Mouse (Mus musculus): ENCODE measurements around the gene Palb2. TPM values are rescaled to one million over a fixed set of nuclear protein-coding genes. Genes with fewer than 3 reads are reported as not detected.

The Palb2 gene
- polyA plus RNA-seq, 1 experiment: 0.48 TPM

- Histone ChIP-seq H3K36me3 (ENCODE audit: control insufficient read depth, insufficient read depth) (peaks cover 21% of the 10 kb centered on the region), H3K4me2 (ENCODE audit: low read depth) (peak overlapping the region; percentile 94), H3K4me3 (peak overlapping the region; percentile 62), H3K79me2 (ENCODE audit: control insufficient read depth, insufficient read depth) (peaks cover 58% of the 10 kb centered on the region), H3K27me3 (ENCODE audit: control insufficient read depth, insufficient read depth, insufficient read length) (no peaks in the 10 kb centered on the region), H3ac (ENCODE audit: control insufficient read depth, insufficient read length) (peak overlapping the region; percentile 100)
- TF ChIP-seq USF1 (IDR thresholded peaks at IDR 0.05; ENCODE audit: low read depth): no peak
- no peak for TF ChIP-seq REST (IDR thresholded peaks at IDR 0.05; ENCODE audit: insufficient read depth, insufficient read length)
- no peak for TF ChIP-seq CEBPB (IDR thresholded peaks at IDR 0.05; ENCODE audit: insufficient read depth, poor library complexity, severe bottlenecking)
- TF ChIP-seq TCF12 (IDR thresholded peaks at IDR 0.05; ENCODE audit: insufficient read depth, poor library complexity, severe bottlenecking): no peak
- TF ChIP-seq POLR2AphosphoS2 (IDR thresholded peaks at IDR 0.05; ENCODE audit: insufficient read length, low read depth): no peak
- no peak for TF ChIP-seq MYOG (IDR thresholded peaks at IDR 0.05; ENCODE audit: control insufficient read depth in 1 of 3, insufficient read depth in 1 of 3, insufficient read length in 2 of 3, low read depth in 2 of 3)
- no peak for TF ChIP-seq POLR2A (IDR thresholded peaks at IDR 0.05; ENCODE audit: insufficient read length, low read depth)
- TF ChIP-seq MAX (IDR thresholded peaks at IDR 0.05; ENCODE audit: low read depth): no peak
- TF ChIP-seq E2F4 (IDR thresholded peaks at IDR 0.05; ENCODE audit: insufficient read depth): no peak
- TF ChIP-seq TCF3 (IDR thresholded peaks at IDR 0.05; ENCODE audit: insufficient read length, low read depth): no peak
- no peak for TF ChIP-seq MYOD1 (IDR thresholded peaks at IDR 0.05; ENCODE audit: control insufficient read depth in 1 of 3, insufficient read length in 2 of 3, low read depth in 2 of 3)
Measured at GRCm38 (mm10) chr7:122066102-122066944, 66.5 kb downstream of the Palb2 start.

DNA sequence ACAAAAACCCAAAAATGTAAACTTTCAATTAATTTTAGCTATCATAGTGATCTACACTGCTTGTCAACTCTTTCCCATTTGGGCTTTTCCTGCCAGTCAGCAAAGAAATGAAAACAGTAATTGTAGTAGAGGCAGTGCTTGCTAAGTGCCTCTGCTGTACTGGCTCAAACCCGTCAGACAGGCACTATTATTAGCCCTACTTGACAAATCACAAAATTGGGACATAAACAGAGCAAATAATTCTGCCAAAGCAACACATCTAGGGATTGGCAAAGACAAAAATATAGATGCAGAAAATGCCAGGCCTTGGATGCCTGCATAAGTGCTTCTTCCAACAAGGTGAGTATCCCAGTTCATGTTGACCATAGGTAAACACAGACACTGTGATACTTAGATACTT lies 67.1 kb downstream of the Palb2 start:
- Histone ChIP-seq H3ac (ENCODE audit: control insufficient read depth, insufficient read length) (no peak overlapping the region), H3K4me2 (ENCODE audit: low read depth) (peak overlapping the region; percentile 94), H3K27me3 (ENCODE audit: control insufficient read depth, insufficient read depth, insufficient read length) (no peaks in the 10 kb centered on the region), H3K4me3 (peak overlapping the region; percentile 62), H3K79me2 (ENCODE audit: control insufficient read depth, insufficient read depth) (peaks cover 51% of the 10 kb centered on the region), H3K36me3 (ENCODE audit: control insufficient read depth, insufficient read depth) (peaks cover 20% of the 10 kb centered on the region)
- TF ChIP-seq MYOD1 (IDR thresholded peaks at IDR 0.05; ENCODE audit: control insufficient read depth in 1 of 3, insufficient read length in 2 of 3, low read depth in 2 of 3) (no peak), E2F4 (IDR thresholded peaks at IDR 0.05; ENCODE audit: insufficient read depth) (no peak), TCF3 (IDR thresholded peaks at IDR 0.05; ENCODE audit: insufficient read length, low read depth) (no peak), CEBPB (IDR thresholded peaks at IDR 0.05; ENCODE audit: insufficient read depth, poor library complexity, severe bottlenecking) (no peak)

Other genes with a start within 250 kb of the Palb2 start
- gene Cog7, start 151.3 kb downstream of the Palb2 start, polyA plus RNA-seq (2012; fragmentation: generic; extraction: Trizol): 15.2 TPM
- gene Gga2, start 111.8 kb downstream of the Palb2 start, polyA plus RNA-seq (2012; fragmentation: generic; extraction: Trizol): 63.9 TPM
- 19.9 TPM for gene Ubfd1, start 65.8 kb downstream of the Palb2 start, polyA plus RNA-seq (2012; fragmentation: generic; extraction: Trizol)
- gene Ears2, start 65.7 kb downstream of the Palb2 start, polyA plus RNA-seq (2012; fragmentation: generic; extraction: Trizol): 10.8 TPM
- gene Ndufab1, start 31.1 kb downstream of the Palb2 start, polyA plus RNA-seq (2012; fragmentation: generic; extraction: Trizol): 729 TPM
- gene Dctn5, start 56 bp upstream of the Palb2 start, polyA plus RNA-seq (2012; fragmentation: generic; extraction: Trizol): 53.3 TPM
- gene Plk1, start 26.5 kb upstream of the Palb2 start, polyA plus RNA-seq (2012; fragmentation: generic; extraction: Trizol): 57.8 TPM
- gene Ern2, start 53.2 kb upstream of the Palb2 start, polyA plus RNA-seq (2012; fragmentation: generic; extraction: Trizol): not detected
- not detected for gene Chp2, start 86.5 kb upstream of the Palb2 start, polyA plus RNA-seq (2012; fragmentation: generic; extraction: Trizol)
- gene Prkcb, start 155.8 kb upstream of the Palb2 start, polyA plus RNA-seq (2012; fragmentation: generic; extraction: Trizol): 2.2 TPM

All from myocyte (in vitro differentiated cells).